Mouse (Mus musculus) forebrain, embryonic 10.5 days (tissue): ENCODE data around the gene Pts. TPM values are rescaled to one million over a fixed set of nuclear protein-coding genes. Genes with fewer than 3 reads are reported as not detected.

Experiments used
- DNase-seq: peaks from one replicate; pipeline ENCODE4 v3.0.0-alpha.2; 2017; ENCODE audit warnings: low spot score; ENCODE audit errors: extremely low spot score
- H3K27ac ChIP-seq: fragments of 300-500 bp; sonication (generic); 2 replicates; pipeline ENCODE4 v1.5.1; 2016; ENCODE audit warnings: mild to moderate bottlenecking
- H3K27me3 ChIP-seq: fragments of 300-500 bp; sonication (generic); 2 replicates; pipeline ENCODE4 v1.6.1; 2016; ENCODE audit warnings: mild to moderate bottlenecking; ENCODE audit not compliant: poor library complexity, severe bottlenecking
- H3K36me3 ChIP-seq: fragments of 300-500 bp; sonication (generic); replicated peaks from 2 replicates; pipeline ENCODE4 v1.6.1; 2016; ENCODE audit warnings: mild to moderate bottlenecking, moderate library complexity
- H3K4me1 ChIP-seq: fragments of 300-500 bp; sonication (generic); 2 replicates; pipeline ENCODE4 v1.6.1; 2016
- H3K4me3 ChIP-seq: fragments of 300-500 bp; sonication (generic); 2 replicates; pipeline ENCODE4 v1.5.1; 2016; ENCODE audit warnings: mild to moderate bottlenecking, moderate library complexity
- H3K9me3 ChIP-seq: fragments of 300-500 bp; sonication (generic); 2 replicates; pipeline ENCODE4 v1.6.1; 2016; ENCODE audit warnings: mild to moderate bottlenecking, moderate library complexity
- WGBS: fragments of 180-500 bp; shearing (Covaris S2); methylation state at CpG from one replicate; pipeline ENCODE4 v1.1.7; 2016; 5-methylcytosine and 5-hydroxymethylcytosine counted together
- polyA plus RNA-seq: library from polyadenylated mRNA; unstranded; fragments of >200 nt; fragmentation: Nextera tagmentation; extraction: Ambion mirVana; gene quantifications from 2 replicates; pipeline ENCODE4 v1.2.1, GENCODE M21; 2016

The Pts gene
- polyA plus RNA-seq, 1 experiment from 2014 or later = 81.2 TPM

GRCm38 (mm10) chr9:50497076-50497475, 31.4 kb downstream of the Pts start:
- Histone ChIP-seq H3K36me3 (no peaks in the 10 kb centered on the region), H3K9me3 (no peaks in the 10 kb centered on the region), H3K27me3 (no peaks in the 10 kb centered on the region), H3K4me1 (peaks cover 28% of the 10 kb centered on the region), H3K4me3 (no peak overlapping the region), H3K27ac (peak overlapping the region; percentile 53; the same call in 1 of the 2 replicates)
- no peak for DNase-seq
- 76% methylated on average over 6 of the region's 6 CpGs for WGBS

DNA sequence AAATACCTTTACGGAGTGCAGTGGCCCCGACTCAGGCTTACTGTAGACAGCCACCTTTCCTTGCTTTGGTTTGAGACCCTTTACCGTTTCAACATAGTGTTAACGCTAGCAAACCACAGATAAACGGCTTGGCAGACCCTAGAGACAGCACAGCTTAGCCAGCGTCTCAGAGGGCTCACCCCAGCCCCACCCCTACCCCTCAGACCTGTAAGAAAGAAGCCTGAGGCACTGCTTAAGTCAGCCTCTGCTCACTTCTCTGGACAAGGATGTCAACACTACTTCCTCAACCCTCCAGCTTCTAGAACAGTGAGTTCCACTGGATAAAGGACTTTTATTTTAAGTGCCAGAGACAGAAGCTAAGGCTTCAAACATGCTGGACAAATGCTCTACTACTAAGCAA, 32.0 kb downstream of the Pts start:
- 18% methylated on average over 6 of the region's 6 CpGs for whole genome bisulfite sequencing
- DNase-seq = no peak

DNA sequence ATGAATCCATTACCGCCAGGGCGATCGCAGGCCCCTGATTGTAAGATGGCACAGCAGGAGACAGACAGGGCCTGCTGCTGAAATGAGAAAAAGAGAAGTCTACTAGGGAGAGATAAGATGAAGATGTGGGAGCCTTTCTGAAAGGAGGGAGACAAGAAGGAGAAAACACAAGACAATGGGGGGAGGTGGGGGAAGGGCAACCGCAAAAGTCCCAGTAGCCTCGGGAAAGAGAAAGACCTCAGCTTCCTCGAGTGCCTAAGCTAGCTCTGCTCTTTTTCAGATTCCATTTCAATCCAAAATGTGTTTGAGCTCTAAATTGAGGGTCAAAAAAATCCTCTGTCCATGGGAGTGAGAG, 32.4 kb downstream of the Pts start:
- peak overlapping the region; percentile 53 for H3K27ac ChIP-seq
- no peak overlapping the region for H3K4me3 ChIP-seq
- WGBS = 21% methylated on average over 6 of the region's 6 CpGs
- no peaks in the 10 kb centered on the region for H3K9me3 ChIP-seq
- no peaks in the 10 kb centered on the region for H3K27me3 ChIP-seq
- no peak for DNase-seq
- H3K4me1 ChIP-seq = peaks cover 27% of the 10 kb centered on the region
- H3K36me3 ChIP-seq = no peaks in the 10 kb centered on the region

More for the DNA sequence above, 32.0 kb downstream of the Pts start:
- Histone ChIP-seq H3K4me3 (no peak overlapping the region), H3K27me3 (no peaks in the 10 kb centered on the region), H3K36me3 (no peaks in the 10 kb centered on the region), H3K9me3 (no peaks in the 10 kb centered on the region), H3K27ac (peak overlapping the region; percentile 53), H3K4me1 (peaks cover 28% of the 10 kb centered on the region)

DNA sequence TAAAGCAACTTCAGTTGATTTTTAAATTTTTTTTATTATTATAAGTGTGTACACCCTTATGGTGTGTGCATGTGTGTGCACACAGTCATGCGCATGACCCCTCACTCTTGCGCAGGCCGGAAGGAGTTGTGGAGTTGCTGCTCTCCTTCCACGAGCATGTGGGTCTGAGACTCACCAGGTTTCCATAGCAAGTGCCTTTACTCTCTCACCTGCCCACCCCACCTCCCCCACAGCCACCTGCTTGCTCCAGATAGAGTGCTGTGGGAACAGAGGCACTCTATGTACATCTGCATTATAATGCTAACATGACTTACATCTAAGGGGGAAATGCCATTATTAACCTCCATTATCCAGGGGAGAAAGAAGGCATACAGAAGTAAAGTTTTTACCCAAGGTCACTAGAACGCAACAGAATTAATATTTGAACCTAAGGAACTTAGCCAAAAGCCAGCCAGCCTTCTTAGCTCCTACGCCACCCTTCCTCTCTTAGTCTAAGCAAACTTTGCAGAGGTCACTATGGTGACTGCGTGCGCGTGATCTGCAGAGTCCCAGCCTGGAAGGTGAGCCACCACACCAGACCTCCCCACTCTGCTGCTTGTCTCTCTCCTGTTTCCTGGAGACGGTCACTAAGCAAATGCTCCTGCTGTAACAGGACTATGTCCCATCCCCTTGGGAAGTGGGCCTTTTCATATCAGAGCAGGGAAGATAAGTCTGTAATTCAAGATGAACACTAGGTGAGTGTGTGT, 32.9 kb downstream of the Pts start:
- H3K36me3 ChIP-seq = no peaks in the 10 kb centered on the region
- H3K27me3 ChIP-seq = no peaks in the 10 kb centered on the region
- no peak overlapping the region for H3K4me3 ChIP-seq
- peak overlapping the region; percentile 53 for H3K27ac ChIP-seq
- WGBS = 71% methylated on average over 10 of the region's 10 CpGs
- DNase-seq = no peak
- no peaks in the 10 kb centered on the region for H3K9me3 ChIP-seq
- peaks cover 21% of the 10 kb centered on the region for H3K4me1 ChIP-seq

DNA sequence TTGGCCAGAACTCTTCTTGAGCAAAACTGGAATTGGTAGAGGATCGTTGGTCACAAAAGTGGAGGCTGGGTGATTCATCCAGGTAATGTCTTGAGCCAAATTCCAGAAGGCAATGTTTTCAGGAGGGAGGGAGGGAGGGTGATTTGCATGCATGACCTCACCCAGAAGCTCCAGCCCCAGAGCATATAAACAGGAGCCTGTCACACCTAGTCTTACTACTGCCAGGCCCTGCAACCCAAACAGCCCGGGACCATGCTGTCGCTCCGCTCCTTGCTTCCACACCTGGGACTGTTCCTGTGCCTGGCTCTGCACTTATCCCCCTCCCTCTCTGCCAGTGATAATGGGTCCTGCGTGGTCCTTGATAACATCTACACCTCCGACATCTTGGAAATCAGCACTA, 34.2 kb downstream of the Pts start, which contains the start of gene Plet1:
TSS of gene Plet1 (plus strand) at position 215 of the 400 bp plus-strand sequence.
- H3K36me3 ChIP-seq = no peaks in the 10 kb centered on the region
- no peak for DNase-seq
- no peaks in the 10 kb centered on the region for H3K27me3 ChIP-seq
- H3K9me3 ChIP-seq = no peaks in the 10 kb centered on the region
- no peak within 1 kb of the TSS for H3K4me3 ChIP-seq
- WGBS = 82% methylated on average over 6 of the region's 6 CpGs
- H3K4me1 ChIP-seq = peaks cover 18% of the 10 kb centered on the region
- H3K27ac ChIP-seq = no peak within 1 kb of the TSS

DNA sequence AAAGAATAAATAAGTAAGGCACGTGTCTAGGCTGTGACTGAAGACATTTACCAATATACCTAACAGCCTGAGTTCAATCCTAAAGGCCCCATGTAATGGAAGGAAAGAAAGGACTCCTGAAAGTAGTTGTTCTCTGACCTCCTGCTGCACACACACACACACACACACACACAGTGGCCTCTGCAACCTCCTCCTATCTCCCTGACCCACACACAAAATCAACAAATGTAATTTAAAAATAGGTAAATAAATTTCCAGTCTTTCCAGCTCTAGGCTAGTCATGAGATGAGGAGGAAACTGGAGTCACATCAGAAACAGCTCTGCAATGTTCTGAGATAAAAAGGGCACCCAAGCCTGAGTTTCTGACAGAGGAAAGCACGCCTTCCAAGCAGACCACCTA, 34.7 kb downstream of the Pts start:
- Histone ChIP-seq H3K27me3 (no peaks in the 10 kb centered on the region), H3K36me3 (no peaks in the 10 kb centered on the region), H3K4me3 (no peak overlapping the region), H3K27ac (no peak overlapping the region), H3K4me1 (peaks cover 18% of the 10 kb centered on the region), H3K9me3 (no peaks in the 10 kb centered on the region)
- WGBS = 72% methylated on average over 2 of the region's 2 CpGs
- DNase-seq = no peak

GRCm38 (mm10) chr9:50491531-50492045, 36.9 kb downstream of the Pts start:
- H3K27me3 ChIP-seq = no peaks in the 10 kb centered on the region
- H3K36me3 ChIP-seq = no peaks in the 10 kb centered on the region
- no peak overlapping the region for H3K27ac ChIP-seq
- no peak for DNase-seq
- WGBS = 80% methylated on average over 2 of the region's 2 CpGs
- peaks cover 15% of the 10 kb centered on the region for H3K4me1 ChIP-seq
- H3K4me3 ChIP-seq = no peak overlapping the region
- H3K9me3 ChIP-seq = no peaks in the 10 kb centered on the region

DNA sequence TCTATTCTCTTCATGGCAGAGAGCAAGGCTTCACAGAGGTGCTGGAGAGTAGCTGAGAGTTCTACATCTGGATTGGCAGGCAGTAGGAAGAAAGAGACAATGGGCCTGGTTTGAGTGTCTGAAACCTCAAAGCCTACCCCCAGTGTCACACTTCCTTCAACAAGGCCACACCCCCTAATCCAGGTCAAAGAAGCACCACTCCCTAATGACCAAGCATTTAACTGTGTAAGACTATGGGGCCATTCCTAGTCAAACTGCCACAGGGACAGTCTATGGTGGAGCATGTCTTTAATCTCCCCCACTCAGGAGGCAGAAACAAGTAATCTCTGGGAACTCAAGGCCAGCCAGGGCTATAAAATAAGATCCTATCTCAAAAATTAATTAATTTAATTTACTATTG, 37.7 kb downstream of the Pts start:
- no peaks in the 10 kb centered on the region for H3K36me3 ChIP-seq
- no peak overlapping the region for H3K27ac ChIP-seq
- DNase-seq = no peak
- H3K9me3 ChIP-seq = no peaks in the 10 kb centered on the region
- H3K4me3 ChIP-seq = no peak overlapping the region
- no peaks in the 10 kb centered on the region for H3K27me3 ChIP-seq
- peaks cover 10% of the 10 kb centered on the region for H3K4me1 ChIP-seq

DNA sequence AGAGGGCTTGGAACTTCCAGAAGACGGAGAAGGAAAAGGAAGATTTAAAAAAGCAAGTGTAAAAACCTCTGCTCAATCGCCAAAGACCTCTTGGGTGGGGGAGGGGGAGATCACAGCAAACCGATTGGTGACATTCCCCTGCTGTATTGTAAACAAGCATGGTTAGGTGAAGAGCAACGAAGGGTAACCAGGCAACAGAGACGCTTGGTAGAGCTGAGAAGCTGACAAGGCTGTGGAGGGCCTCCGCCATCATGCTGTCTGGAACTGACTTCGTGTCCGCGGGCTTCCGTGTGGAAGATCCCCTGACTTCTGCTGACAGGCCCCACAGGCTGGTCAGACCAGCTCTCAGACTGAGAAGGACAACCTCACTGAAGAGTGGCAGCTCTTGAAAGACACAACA, 43.0 kb downstream of the Pts start:
- H3K27ac ChIP-seq = no peak overlapping the region
- H3K4me3 ChIP-seq = peak overlapping the region; percentile 31; the same call in 1 of the 2 replicates

DNA sequence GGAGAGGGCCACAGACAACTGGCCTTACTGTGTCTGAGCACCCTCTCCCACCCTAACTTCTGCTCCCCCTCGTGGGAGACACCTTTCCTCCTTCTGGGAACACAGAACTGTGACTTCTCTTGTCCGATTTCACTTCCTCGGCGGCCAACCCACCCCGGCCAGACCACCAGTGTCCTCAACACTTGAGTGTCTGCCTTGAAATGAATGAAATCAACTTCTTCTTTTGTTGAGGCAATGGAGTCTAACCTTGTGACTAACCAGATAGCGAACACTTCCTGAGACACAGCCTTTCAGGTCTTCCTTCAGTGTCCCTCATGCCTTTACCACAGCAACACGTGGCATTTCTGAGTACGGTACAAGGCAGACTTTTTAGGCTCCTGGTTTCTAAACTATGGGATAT, 45.8 kb downstream of the Pts start:
- no peaks in the 10 kb centered on the region for H3K9me3 ChIP-seq
- peaks cover 24% of the 10 kb centered on the region for H3K4me1 ChIP-seq
- H3K27ac ChIP-seq = no peak overlapping the region
- H3K36me3 ChIP-seq = no peaks in the 10 kb centered on the region
- H3K4me3 ChIP-seq = no peak overlapping the region
- H3K27me3 ChIP-seq = peaks cover 17% of the 10 kb centered on the region
- WGBS = 94% methylated on average over 8 of the region's 8 CpGs
- DNase-seq = no peak

More for the DNA sequence above, 43.0 kb downstream of the Pts start:
- Histone ChIP-seq H3K27me3 (peaks cover 3% of the 10 kb centered on the region; the same call in 1 of the 2 replicates), H3K9me3 (no peaks in the 10 kb centered on the region), H3K36me3 (no peaks in the 10 kb centered on the region), H3K4me1 (peaks cover 12% of the 10 kb centered on the region)
- WGBS = 7% methylated on average over 10 of the region's 10 CpGs
- no peak for DNase-seq

- H3K36me3 ChIP-seq = no peaks in the 10 kb centered on the region
- no peak for DNase-seq
- H3K4me3 ChIP-seq = no peak overlapping the region
- no peaks in the 10 kb centered on the region for H3K9me3 ChIP-seq
- H3K27ac ChIP-seq = no peak overlapping the region
- 47% methylated on average over 8 of the region's 8 CpGs for WGBS
- peaks cover 17% of the 10 kb centered on the region for H3K4me1 ChIP-seq
- H3K27me3 ChIP-seq = peaks cover 17% of the 10 kb centered on the region
Measured at GRCm38 (mm10) chr9:50479476-50479875, 49.0 kb downstream of the Pts start.

- H3K4me3 ChIP-seq = no peak overlapping the region
- no peak overlapping the region for H3K27ac ChIP-seq
- H3K9me3 ChIP-seq = no peaks in the 10 kb centered on the region
- DNase-seq = no peak
- H3K27me3 ChIP-seq = peaks cover 17% of the 10 kb centered on the region
- 18% methylated on average over 5 of the region's 5 CpGs for WGBS
- peaks cover 17% of the 10 kb centered on the region for H3K4me1 ChIP-seq
- H3K36me3 ChIP-seq = no peaks in the 10 kb centered on the region
Measured at GRCm38 (mm10) chr9:50478826-50479225, 49.7 kb downstream of the Pts start.

DNA sequence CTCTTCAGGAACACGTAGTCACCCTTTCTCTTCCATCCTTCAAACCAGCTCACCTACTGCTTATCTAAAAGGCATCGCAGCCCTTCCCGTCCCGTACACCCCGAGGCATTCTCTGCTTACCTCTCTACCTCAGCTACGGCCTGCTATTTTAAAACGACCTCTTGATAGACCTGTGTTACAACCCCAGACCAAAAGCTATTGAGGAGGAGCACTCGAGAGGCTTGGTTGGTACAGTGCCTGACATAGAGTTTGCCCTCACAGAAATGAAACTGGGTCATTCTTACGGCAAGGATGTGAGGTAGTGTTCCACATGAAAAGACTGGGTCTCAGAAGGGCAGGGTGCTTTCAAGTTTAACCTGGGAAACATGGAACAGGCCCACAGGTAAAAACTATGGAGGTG, 51.3 kb downstream of the Pts start:
- Histone ChIP-seq H3K27ac (no peak overlapping the region), H3K4me1 (peaks cover 17% of the 10 kb centered on the region), H3K36me3 (no peaks in the 10 kb centered on the region), H3K4me3 (no peak overlapping the region), H3K27me3 (peaks cover 14% of the 10 kb centered on the region), H3K9me3 (no peaks in the 10 kb centered on the region)
- DNase-seq = no peak
- 92% methylated on average over 9 of the region's 9 CpGs for WGBS
